Mouse (Mus musculus): ENCODE results near the gene Adamts4. TPM values are rescaled to one million over a fixed set of nuclear protein-coding genes. Genes with fewer than 3 reads are reported as not detected.

Adamts4 gene
- polyA plus RNA-seq, 1 experiment: 6.7 TPM

DNA sequence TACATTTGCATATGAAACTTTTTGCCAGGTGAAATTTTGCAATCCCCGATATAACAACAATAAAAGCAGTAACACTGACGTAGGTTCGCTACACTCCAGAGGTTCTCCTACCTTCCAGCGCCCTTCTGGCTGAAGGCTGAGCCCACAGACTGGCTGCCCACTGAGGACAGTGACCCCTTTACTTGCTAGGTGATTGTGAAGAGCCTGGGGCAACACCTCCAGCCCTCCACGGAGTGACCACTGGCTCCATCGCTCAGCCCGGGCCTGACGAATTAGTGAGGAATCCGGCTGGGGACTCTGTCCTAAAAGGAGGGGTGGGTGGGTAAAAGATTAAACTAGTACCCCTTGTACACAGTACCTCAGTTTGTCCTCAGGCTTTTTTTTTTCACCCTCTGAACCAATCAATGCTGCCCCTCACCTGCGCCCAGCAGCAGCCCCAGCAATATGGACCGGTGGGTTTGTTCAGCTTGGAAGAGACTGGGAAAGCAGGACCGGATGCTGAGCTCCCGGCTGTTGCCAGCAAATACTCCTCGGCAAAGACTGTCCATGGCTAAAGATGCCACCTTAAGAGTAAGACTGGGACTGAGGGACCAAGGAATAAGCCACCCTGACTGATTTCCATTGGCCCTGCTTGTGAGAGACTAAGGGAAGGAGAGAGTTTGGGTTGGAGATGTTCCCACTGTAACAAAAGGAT is 28.9 kb downstream of the Adamts4 start:
- H3K36me3 ChIP-seq (ENCODE audit: control insufficient read depth, insufficient read depth): peaks cover 41% of the 10 kb centered on the region
- H3K27me3 ChIP-seq (ENCODE audit: control insufficient read depth, insufficient read depth, insufficient read length): no peaks in the 10 kb centered on the region
- no peak overlapping the region for H3ac ChIP-seq (ENCODE audit: control insufficient read depth, insufficient read length, low read depth)
- H3K4me3 ChIP-seq (ENCODE audit: insufficient read depth, poor library complexity, severe bottlenecking): no peak overlapping the region
- TF ChIP-seq MYOD1 (IDR thresholded peaks at IDR 0.05; ENCODE audit: control insufficient read depth, insufficient read length, low read depth) (no peak), USF1 (IDR thresholded peaks at IDR 0.05; ENCODE audit: low read depth) (no peak), FOSL1 (IDR thresholded peaks at IDR 0.05; ENCODE audit: insufficient read depth, low read length, poor library complexity, severe bottlenecking) (no peak), MAX (IDR thresholded peaks at IDR 0.05) (no peak)
- H3K79me2 ChIP-seq (ENCODE audit: control insufficient read depth, insufficient read depth): no peaks in the 10 kb centered on the region
- H3K79me3 ChIP-seq (ENCODE audit: low read depth): no peaks in the 10 kb centered on the region

DNA sequence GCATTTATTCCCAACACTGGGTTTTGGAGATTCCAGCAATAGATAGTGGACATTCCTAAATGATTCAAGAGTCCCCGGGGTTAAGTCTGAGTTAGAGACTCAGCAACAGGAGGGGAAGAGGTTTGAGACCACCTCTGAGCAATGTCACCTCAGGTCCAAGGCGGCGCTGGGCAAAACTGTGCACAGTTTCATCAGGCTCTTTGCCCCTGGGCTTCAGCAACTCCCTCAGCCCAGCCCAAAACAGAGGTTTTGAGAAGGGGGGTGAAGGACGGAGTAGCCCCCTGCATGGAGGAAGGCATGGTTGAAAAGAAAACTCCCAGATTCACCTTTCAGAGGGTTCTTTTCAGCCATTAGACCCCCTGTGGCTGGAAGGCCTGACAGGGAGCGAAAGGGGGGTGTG is 29.5 kb downstream of the Adamts4 start:
- TF ChIP-seq CEBPB (IDR thresholded peaks at IDR 0.05; ENCODE audit: low read depth) (no peak), CTCF (IDR thresholded peaks at IDR 0.05; ENCODE audit: control insufficient read depth, insufficient read depth, insufficient read length) (no peak), MYOD1 (IDR thresholded peaks at IDR 0.05; ENCODE audit: control insufficient read depth, insufficient read length, low read depth) (no peak), MAX (IDR thresholded peaks at IDR 0.05) (no peak), FOSL1 (IDR thresholded peaks at IDR 0.05; ENCODE audit: insufficient read depth, low read length, poor library complexity, severe bottlenecking) (no peak)
- no peaks in the 10 kb centered on the region for H3K27me3 ChIP-seq (ENCODE audit: control insufficient read depth, insufficient read depth, insufficient read length)
- no peaks in the 10 kb centered on the region for H3K79me3 ChIP-seq (ENCODE audit: low read depth)
- no peak overlapping the region for H3ac ChIP-seq (ENCODE audit: control insufficient read depth, insufficient read length, low read depth)
- H3K79me2 ChIP-seq (ENCODE audit: control insufficient read depth, insufficient read depth): no peaks in the 10 kb centered on the region
- H3K4me3 ChIP-seq (ENCODE audit: insufficient read depth, poor library complexity, severe bottlenecking): peak overlapping the region; percentile 55
- peaks cover 40% of the 10 kb centered on the region for H3K36me3 ChIP-seq (ENCODE audit: control insufficient read depth, insufficient read depth)

DNA sequence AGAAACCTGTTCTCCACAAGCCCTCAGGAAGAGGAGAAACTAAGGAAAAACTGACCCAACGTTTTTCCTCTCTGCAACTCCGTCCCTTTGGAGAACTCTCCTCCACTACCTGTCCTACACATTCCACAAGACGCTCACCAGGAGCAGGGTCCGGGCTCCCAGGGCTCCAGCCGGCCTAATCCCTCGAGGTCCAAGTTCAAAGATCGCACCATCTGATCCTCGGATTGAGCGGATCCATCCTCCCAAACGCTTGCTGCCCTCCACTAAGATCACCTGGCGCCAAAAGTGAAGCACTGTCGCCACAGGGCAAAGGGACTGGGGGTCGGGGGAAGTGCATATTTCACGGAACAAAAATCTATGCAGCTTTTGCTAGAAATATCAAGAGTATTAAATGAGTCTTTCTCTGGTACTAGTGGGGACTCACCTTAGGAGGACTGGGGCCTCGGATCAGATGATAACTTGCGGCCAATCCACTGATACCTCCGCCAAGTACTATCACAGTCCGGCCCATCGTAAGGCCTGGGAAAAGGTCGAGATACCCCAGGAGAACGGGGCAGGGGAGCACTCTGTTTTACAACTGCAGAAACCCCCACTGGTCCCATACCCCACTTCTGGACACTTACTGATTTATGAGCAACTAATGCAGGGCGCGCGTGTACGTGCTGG is 30.2 kb downstream of the Adamts4 start:
- H3ac ChIP-seq (ENCODE audit: control insufficient read depth, insufficient read length, low read depth): peak overlapping the region; percentile 80
- peak overlapping the region; percentile 55 for H3K4me3 ChIP-seq (ENCODE audit: insufficient read depth, poor library complexity, severe bottlenecking)
- H3K36me3 ChIP-seq (ENCODE audit: control insufficient read depth, insufficient read depth): peaks cover 40% of the 10 kb centered on the region
- H3K79me2 ChIP-seq (ENCODE audit: control insufficient read depth, insufficient read depth): no peaks in the 10 kb centered on the region
- TF ChIP-seq CEBPB (IDR thresholded peaks at IDR 0.05; ENCODE audit: low read depth) (no peak), MAX (IDR thresholded peaks at IDR 0.05) (no peak), USF1 (IDR thresholded peaks at IDR 0.05; ENCODE audit: low read depth) (no peak), FOSL1 (IDR thresholded peaks at IDR 0.05; ENCODE audit: insufficient read depth, low read length, poor library complexity, severe bottlenecking) (no peak), MYOG (IDR thresholded peaks at IDR 0.05; ENCODE audit: control insufficient read depth, extremely low read depth, insufficient read length) (no peak), CTCF (IDR thresholded peaks at IDR 0.05; ENCODE audit: control insufficient read depth, insufficient read depth, insufficient read length) (no peak), MYOD1 (IDR thresholded peaks at IDR 0.05; ENCODE audit: control insufficient read depth, insufficient read length, low read depth) (no peak)
- H3K79me3 ChIP-seq (ENCODE audit: low read depth): no peaks in the 10 kb centered on the region
- H3K27me3 ChIP-seq (ENCODE audit: control insufficient read depth, insufficient read depth, insufficient read length): no peaks in the 10 kb centered on the region

DNA sequence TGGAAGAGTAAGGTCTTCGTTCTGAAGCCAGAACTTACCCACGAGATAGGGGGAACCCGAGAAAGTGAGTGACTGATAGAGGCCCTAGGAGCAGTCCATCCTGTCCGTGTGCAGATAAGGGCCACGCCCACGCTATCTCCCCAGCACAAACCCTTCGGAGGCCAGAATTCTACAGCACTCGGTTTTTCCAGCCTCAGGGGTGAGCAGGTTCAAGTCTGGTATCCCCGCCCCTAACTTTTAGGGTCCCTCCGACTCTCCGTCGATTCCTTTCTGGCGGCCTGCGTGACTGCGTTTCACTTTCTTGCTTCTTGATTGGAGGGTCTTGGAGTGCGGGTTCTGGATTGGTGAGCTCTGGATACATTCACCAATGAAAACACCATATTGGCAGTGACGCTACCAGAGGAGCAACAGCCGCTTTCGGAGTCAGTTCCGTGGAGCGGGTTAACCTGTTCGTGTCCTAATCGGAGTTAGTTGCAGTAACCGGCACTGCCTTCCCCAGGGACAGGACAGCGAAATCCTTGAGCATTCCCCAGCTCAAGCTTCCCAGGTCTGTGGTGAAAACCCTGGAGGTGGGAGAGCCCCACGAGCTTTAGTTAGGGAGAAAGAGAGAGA is 30.8 kb downstream of the Adamts4 start, which contains the start of gene Ppox:
Gene Ppox (minus strand): TSS at position 271 of the 612 bp plus-strand sequence.
- peak within 1 kb of the TSS; percentile 80 for H3ac ChIP-seq (ENCODE audit: control insufficient read depth, insufficient read length, low read depth)
- H3K27me3 ChIP-seq (ENCODE audit: control insufficient read depth, insufficient read depth, insufficient read length): no peaks in the 10 kb centered on the region
- TF ChIP-seq MYOG (IDR thresholded peaks at IDR 0.05; ENCODE audit: control insufficient read depth, extremely low read depth, insufficient read length): no peak
- no peak for TF ChIP-seq CEBPB (IDR thresholded peaks at IDR 0.05; ENCODE audit: low read depth)
- TF ChIP-seq CTCF (IDR thresholded peaks at IDR 0.05; ENCODE audit: control insufficient read depth, insufficient read depth, insufficient read length): no peak
- TF ChIP-seq MAX (IDR thresholded peaks at IDR 0.05): no peak
- no peak for TF ChIP-seq FOSL1 (IDR thresholded peaks at IDR 0.05; ENCODE audit: insufficient read depth, low read length, poor library complexity, severe bottlenecking)
- no peak for TF ChIP-seq USF1 (IDR thresholded peaks at IDR 0.05; ENCODE audit: low read depth)
- TF ChIP-seq MYOD1 (IDR thresholded peaks at IDR 0.05; ENCODE audit: control insufficient read depth, insufficient read length, low read depth): no peak
- H3K79me3 ChIP-seq (ENCODE audit: low read depth): peaks cover 2% of the 10 kb centered on the region
- peaks cover 37% of the 10 kb centered on the region for H3K36me3 ChIP-seq (ENCODE audit: control insufficient read depth, insufficient read depth)
- peaks cover 2% of the 10 kb centered on the region for H3K79me2 ChIP-seq (ENCODE audit: control insufficient read depth, insufficient read depth)
- H3K4me3 ChIP-seq (ENCODE audit: insufficient read depth, poor library complexity, severe bottlenecking): peak within 1 kb of the TSS; percentile 55

DNA sequence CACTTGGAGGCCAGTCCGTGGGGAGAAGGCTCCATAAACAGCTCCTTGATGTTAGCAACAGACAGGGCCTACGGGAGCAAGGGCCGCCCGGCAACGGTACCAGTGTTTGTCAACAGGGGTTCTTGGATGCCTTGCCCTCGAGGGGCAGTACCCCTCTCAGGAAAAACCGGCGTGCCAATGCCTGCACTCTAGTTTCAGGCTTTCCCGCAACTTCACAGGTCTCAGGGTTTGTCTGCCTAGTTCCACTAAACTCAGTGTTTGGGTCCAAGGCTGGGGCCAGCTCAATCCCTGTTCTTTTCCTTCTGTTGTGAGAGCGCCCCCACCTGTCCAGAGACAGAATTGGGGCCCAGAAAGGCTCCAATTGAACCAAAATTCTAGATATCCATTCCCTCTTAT is 31.3 kb downstream of the Adamts4 start:
- Histone ChIP-seq H3ac (ENCODE audit: control insufficient read depth, insufficient read length, low read depth) (peak overlapping the region; percentile 58), H3K27me3 (ENCODE audit: control insufficient read depth, insufficient read depth, insufficient read length) (no peaks in the 10 kb centered on the region), H3K36me3 (ENCODE audit: control insufficient read depth, insufficient read depth) (peaks cover 35% of the 10 kb centered on the region), H3K4me3 (ENCODE audit: insufficient read depth, poor library complexity, severe bottlenecking) (peak overlapping the region; percentile 38), H3K79me3 (ENCODE audit: low read depth) (peaks cover 2% of the 10 kb centered on the region), H3K79me2 (ENCODE audit: control insufficient read depth, insufficient read depth) (peaks cover 7% of the 10 kb centered on the region)
- TF ChIP-seq MYOD1 (IDR thresholded peaks at IDR 0.05; ENCODE audit: control insufficient read depth, insufficient read length, low read depth) (no peak), MYOG (IDR thresholded peaks at IDR 0.05; ENCODE audit: control insufficient read depth, extremely low read depth, insufficient read length) (no peak), FOSL1 (IDR thresholded peaks at IDR 0.05; ENCODE audit: insufficient read depth, low read length, poor library complexity, severe bottlenecking) (no peak), CTCF (IDR thresholded peaks at IDR 0.05; ENCODE audit: control insufficient read depth, insufficient read depth, insufficient read length) (peak; percentile 18), CEBPB (IDR thresholded peaks at IDR 0.05; ENCODE audit: low read depth) (no peak), MAX (IDR thresholded peaks at IDR 0.05) (no peak), USF1 (IDR thresholded peaks at IDR 0.05; ENCODE audit: low read depth) (no peak)

All from C2C12 (cell line).